Mouse (Mus musculus) urinary bladder, postnatal 4 days (tissue): ENCODE measurements around the gene Stim2.
A peak's percentile ranks its signal among the peaks of the same experiment; 100 is the strongest.

ENCODE experiments used
- DNase-seq, 2 experiments: peaks; one replicate each; pipeline ENCODE4 v3.0.0; 2021 to 2022; ENCODE audit warnings: low spot score in 2 of 2

Gene Stim2

GRCm38 (mm10) chr5:53998146-53998742, at the start of gene Stim2:
Stim2 (plus strand) TSS chr5:53998499.
- peak; percentile 94 to 97 for DNase-seq

DNA sequence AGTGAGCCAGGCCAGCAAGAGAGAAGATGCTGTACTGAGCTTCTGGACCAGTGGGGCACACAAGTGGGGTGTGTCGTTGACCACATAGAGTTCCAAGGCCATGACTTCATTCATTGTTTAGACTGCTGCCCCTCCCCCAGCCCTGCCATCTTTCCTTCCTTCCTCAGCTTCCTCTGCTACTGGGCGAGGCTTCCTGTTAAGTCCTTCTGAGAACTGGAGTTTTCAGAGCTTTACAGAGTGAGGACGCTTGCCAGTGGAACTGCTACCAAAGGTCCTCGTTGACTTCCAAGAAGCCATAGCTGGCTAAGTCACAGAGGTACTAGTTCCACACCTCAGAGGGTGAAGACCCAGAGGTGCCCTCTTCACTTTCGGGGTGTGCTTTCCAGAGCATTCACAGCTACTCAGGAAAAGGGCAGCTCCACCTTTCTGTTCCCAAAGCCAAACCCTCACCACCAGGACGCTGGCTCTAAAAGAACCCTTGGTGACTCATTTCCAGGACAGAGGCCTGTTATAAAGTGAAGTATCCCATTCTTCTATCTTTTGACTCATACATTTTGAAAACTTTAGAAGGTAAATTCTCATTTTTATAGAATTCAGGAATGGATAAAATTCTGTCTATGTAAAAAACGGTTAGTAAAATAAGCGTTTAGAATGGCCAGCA, 49.6 kb upstream of the Stim2 start:
- no peak for DNase-seq

DNA sequence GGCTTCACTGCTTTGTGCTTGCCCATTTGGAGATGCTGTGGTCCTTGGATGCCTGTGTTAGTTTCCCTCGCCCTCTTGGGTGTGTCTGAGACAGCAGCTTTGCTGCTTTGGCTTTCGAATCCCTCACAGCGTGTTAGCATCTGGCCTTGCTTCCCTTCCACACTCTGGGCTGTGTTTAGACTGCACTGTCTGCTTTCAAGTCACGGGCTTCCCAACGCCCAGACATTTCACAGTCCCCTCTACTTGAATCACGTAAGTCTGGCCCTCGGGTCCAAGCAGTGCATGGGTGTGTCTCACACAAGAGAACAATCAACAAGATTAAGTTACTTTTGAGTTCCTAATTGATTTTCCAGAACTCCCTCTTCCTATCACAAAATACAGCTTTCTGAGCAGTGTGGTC, 48.1 kb upstream of the Stim2 start:
- no peak for DNase-seq

DNA sequence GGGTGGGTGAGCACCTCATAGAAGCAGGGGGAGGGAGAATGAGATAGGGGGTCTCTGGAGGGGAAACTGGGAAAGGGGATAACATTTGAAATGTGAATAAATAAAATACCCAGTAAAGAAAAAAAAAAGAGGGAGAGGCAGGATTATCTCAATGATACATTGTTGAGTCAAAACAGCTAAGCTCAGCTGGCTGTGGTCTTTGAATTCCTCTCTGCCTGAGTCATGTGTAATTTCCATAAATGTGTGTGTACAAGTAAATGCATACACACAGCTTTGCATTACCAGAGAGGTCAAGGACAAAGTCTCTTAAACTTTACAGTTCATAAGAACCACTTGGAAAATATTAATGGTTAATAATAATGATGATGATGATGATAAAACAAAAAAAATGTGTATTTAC, 45.1 kb upstream of the Stim2 start:
- DNase-seq = no peak

GRCm38 (mm10) chr5:53953797-53954196, 44.5 kb upstream of the Stim2 start:
- DNase-seq = no peak

GRCm38 (mm10) chr5:53955966-53956365, 42.3 kb upstream of the Stim2 start:
- no peak for DNase-seq

- DNase-seq = no peak
Observed at GRCm38 (mm10) chr5:53956396-53957314, 41.6 kb upstream of the Stim2 start.

- DNase-seq = no peak
Observed at GRCm38 (mm10) chr5:53957348-53957747, 41.0 kb upstream of the Stim2 start.

DNA sequence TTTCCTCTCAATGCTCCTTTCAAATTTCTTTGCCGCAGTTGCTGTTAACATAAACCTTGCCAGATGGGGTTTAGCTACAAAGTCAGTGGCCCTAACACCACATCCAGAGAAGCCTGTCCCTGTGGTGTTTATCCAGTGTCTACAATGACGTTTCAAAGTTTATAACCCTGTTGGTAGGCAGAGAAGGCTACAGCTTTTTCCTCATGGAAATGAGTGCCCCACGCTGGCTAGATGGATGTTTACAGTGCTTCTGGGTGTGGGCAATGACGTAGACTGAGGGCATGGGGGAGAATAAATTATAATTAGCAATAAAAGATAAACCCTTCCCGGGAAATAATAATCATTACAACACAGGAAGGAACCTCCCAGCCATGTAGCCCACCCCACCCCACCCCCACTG, 37.1 kb upstream of the Stim2 start:
- DNase-seq = no peak

GRCm38 (mm10) chr5:53961830-53962515, 36.3 kb upstream of the Stim2 start:
- no peak for DNase-seq

DNA sequence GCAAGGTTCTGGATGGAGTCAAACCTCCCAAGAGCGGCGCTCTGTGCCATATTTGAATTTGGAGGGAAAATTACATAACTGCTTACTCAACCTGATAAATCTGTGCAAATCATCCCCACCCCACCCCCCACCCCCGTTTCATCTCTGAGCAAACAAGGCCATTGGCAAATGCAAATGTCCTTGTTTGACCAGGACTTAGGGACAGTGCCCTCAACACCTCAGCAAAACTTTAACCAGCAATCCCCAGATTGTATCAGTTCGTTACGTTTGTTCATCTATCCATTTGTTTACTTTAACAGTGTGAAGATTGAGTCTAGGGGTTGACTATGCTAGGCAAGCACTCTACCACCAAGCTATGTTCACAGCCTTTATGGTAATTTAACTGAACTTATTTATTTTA, 32.6 kb upstream of the Stim2 start:
- no peak for DNase-seq

GRCm38 (mm10) chr5:53967560-53967959, 30.7 kb upstream of the Stim2 start:
- DNase-seq = no peak

DNA sequence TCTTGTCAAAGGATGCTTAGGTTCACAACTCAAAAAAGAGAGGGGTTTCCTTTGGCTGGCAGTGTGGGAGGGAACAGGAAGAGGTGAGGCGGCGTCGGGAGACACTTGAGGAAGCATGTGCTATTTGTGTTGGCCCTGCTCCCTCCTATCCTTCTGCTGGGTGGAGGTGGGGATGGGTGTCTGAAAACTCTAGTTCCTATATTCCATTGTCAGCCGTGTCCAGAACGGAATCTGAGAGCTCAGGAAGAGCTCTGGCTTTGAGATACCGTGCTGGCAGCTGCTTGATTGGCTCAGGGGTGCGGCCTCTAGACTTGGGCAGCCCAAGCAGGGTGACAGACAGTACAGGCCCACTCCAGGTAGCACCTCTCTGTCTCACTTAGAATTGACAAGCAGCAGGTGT, 28.1 kb upstream of the Stim2 start:
- DNase-seq = no peak

DNA sequence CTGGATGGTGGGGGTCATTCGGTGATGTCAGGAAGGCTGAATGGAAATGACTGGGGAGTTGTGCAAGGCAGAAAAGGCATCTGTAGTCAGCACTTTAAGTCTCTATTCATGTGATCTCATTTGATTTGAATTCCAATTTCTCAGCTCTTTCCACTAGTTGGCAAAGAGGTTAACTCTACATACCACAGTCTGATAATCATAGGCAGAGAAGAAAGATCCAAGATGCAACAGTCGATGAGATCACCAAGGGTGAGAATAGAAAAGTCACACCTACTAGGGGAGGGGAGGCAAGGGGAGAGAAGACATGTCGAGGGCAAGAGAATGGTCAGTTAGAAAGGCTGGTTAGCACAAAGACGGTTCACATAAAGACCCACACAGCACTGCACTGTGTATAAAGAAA, 27.1 kb upstream of the Stim2 start:
- DNase-seq = no peak

DNA sequence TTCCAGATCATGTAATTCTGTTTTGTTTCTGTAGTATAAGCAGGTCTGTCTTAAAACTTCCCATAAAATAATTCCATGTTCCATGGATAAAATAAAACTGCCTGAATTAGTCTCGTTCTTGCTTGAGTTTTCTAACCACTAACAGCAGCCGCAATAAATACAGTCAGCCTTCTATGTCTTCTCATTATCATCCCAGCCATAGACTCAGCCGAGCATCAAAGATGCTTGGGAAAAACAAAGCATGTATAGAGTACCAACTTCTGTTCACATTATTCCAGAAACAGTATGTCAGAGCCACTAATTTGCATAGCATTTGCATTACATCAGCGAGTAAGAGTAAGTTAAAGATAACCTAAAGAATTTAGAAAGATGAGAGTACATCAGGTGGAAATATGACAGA, 25.4 kb upstream of the Stim2 start:
- DNase-seq = no peak

DNA sequence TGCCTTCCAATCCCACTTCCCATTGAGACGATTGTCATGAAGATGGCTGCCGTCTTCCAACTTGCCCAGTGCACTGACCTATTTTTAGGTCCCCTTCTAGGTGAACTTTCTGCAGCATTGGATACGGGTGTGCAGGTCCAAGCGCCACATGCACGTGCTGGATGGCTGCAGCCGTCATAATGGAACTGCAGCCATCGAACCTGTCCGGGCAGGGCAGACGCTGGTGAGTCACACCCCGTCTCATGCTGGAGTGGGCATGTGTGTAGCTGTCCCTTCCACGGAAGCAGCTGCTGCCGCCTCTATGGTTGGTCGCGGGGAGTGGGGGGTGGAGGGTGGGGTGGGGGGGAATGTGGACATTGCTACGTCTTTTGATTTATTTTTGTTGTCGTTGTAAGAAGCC, 21.8 kb upstream of the Stim2 start:
- DNase-seq = no peak

DNA sequence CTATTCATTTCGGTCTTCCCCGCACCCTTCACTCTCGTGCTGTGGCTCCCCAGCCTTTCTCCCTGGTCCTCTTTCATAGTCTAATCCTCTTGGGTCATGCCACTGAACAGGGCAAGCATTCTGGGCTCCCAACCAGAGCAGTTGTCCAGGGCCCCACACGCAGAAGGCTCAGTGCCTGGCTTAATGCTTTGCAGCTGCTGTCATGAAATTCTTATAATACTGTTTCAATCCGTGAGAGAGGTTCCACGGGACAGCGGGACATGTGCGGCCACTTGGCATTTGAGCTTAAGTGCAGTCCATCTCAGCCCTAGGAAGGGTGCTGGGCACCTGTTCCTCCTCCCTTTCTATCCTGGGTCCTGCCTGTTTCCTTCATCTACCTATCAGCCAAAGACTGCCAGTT, 21.2 kb upstream of the Stim2 start:
- no peak for DNase-seq

GRCm38 (mm10) chr5:53983358-53983757, 14.9 kb upstream of the Stim2 start:
- DNase-seq = no peak

DNA sequence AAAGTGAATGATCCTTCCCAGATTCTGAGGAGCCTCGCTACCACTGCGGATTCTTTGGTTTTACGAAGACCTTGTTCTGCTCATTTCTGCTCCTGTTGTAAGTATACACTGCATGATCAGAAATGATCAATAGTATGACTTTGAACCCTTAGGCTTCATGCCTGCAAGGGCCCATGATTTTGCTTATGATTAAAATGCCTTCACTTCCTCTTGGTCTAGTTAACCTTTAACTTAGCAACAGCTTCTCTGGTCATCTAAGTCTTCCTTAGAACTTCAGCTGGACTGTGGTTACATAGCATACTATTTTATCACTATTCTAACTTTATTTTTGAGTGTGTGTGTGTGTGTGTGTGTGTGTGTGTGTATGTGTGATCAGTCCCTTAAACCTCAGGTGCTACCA, 12.7 kb upstream of the Stim2 start:
- no peak for DNase-seq

DNA sequence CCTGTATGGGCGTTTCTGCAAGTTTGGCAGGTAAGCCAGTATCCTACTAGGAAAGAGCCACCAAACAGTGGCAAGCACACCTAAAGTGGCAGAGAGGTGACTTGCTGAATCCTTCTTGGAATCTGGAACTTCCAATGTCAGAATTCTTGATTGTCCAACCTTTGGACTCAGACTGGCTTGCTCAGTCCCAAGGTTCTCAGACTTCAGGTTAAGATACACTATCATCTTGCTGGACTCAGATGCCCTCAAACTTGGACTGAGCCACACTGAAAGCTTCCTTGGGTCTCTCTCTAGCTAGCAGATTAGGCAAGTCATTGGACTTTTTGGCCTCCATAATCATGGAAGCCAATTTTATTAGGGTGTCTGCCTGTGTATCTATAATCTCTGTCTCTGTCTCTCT, 10.8 kb upstream of the Stim2 start:
- DNase-seq = no peak

- DNase-seq = no peak
Observed at GRCm38 (mm10) chr5:53988053-53988452, 10.2 kb upstream of the Stim2 start.

GRCm38 (mm10) chr5:53992616-53993015, 5.7 kb upstream of the Stim2 start:
- no peak for DNase-seq
